Mouse (Mus musculus) testis, adult 2 months (tissue): ENCODE measurements around the gene Slc6a18. TPM values are rescaled to one million over a fixed set of nuclear protein-coding genes. Genes with fewer than 3 reads are reported as not detected.

Experiments used
- H3K27ac ChIP-seq: fragments of 200-500 bp; 2 replicates; pipeline ENCODE4 v1.5.1; 2012; ENCODE audit warnings: low read depth, low read length; ENCODE audit not compliant: control insufficient read depth, insufficient read depth
- H3K27me3 ChIP-seq: fragments of 200-500 bp; 2 replicates; pipeline ENCODE4 v1.6.1; 2012; ENCODE audit warnings: mild to moderate bottlenecking, low read length, moderate library complexity; ENCODE audit not compliant: control insufficient read depth, insufficient read depth
- H3K36me3 ChIP-seq: fragments of 200-500 bp; 2 replicates; pipeline ENCODE4 v1.6.1; 2012; ENCODE audit warnings: mild to moderate bottlenecking, low read length; ENCODE audit not compliant: control insufficient read depth, insufficient read depth
- H3K4me1 ChIP-seq: fragments of 200-500 bp; 2 replicates; pipeline ENCODE4 v1.6.1; 2012; ENCODE audit warnings: low read length; ENCODE audit not compliant: control insufficient read depth, insufficient read depth
- H3K4me3 ChIP-seq: fragments of 200-500 bp; 2 replicates; pipeline ENCODE4 v1.5.1; 2012; ENCODE audit warnings: low read depth, mild to moderate bottlenecking, low read length, moderate library complexity, mixed read lengths; ENCODE audit not compliant: control insufficient read depth
- CTCF ChIP-seq: fragments of 200-500 bp; IDR thresholded peaks from 2 replicates; pipeline ENCODE4 v1.5.1; 2012; ENCODE audit warnings: low read depth, mild to moderate bottlenecking, inconsistent platforms, low read length, moderate library complexity; ENCODE audit not compliant: control insufficient read depth, insufficient read depth, insufficient replicate concordance
- POLR2A ChIP-seq: fragments of 200-500 bp; IDR thresholded peaks from 2 replicates; pipeline ENCODE4 v1.6.1; 2012; ENCODE audit warnings: low read depth, mild to moderate bottlenecking, inconsistent platforms, low read length, moderate library complexity; ENCODE audit not compliant: control insufficient read depth
- polyA plus RNA-seq: library from polyadenylated mRNA; depleted of rRNA; stranded (reverse); fragments of >200 nt; gene quantifications from 2 replicates; pipeline ENCODE4 v1.2.3, GENCODE M21; 2012; rRNA removed

Slc6a18 gene
- polyA plus RNA-seq, 1 experiment = 0.52 TPM

GRCm38 (mm10) chr13:73626745-73627549, 50.9 kb downstream of the Slc6a18 start, which contains the start of gene Tert:
TSS of gene Tert (plus strand) at chr13:73626911.
- H3K4me3 ChIP-seq = peak within 1 kb of the TSS; percentile 71
- no peaks in the 10 kb centered on the region for H3K27me3 ChIP-seq
- H3K4me1 ChIP-seq = peaks cover 6% of the 10 kb centered on the region
- no peaks in the 10 kb centered on the region for H3K36me3 ChIP-seq
- H3K27ac ChIP-seq = no peak within 1 kb of the TSS
- TF ChIP-seq POLR2A (peak; percentile 46; the same call in 1 of the 2 replicates), CTCF (no peak)

GRCm38 (mm10) chr13:73626410-73626744, 51.4 kb downstream of the Slc6a18 start:
- Histone ChIP-seq H3K27ac (no peak overlapping the region), H3K27me3 (no peaks in the 10 kb centered on the region), H3K36me3 (no peaks in the 10 kb centered on the region), H3K4me1 (peaks cover 6% of the 10 kb centered on the region), H3K4me3 (peak overlapping the region; percentile 71; the same call in 1 of the 2 replicates)
- TF ChIP-seq POLR2A (no peak), CTCF (no peak)

DNA sequence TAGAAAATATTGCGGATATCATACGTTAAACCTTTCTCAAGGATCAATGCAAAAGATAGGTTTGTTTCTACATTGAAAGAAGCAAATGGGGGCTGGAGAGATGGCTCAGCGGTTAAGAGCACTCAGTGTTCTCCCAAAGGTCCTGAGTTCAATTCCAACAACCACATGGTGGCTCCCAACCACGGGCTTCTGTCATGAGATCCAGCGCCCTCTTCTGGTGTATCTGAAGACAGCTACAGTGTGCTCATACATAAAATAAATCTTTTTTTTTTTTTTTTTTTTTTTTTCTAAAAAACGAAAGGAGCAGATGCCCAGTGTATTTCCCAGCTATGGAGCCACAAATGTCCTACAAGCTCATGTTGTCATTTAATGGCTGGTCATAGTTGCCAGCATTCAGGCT, 57.2 kb downstream of the Slc6a18 start:
- Histone ChIP-seq H3K27me3 (no peaks in the 10 kb centered on the region), H3K4me1 (no peaks in the 10 kb centered on the region), H3K36me3 (peaks cover 6% of the 10 kb centered on the region; the same call in 1 of the 2 replicates), H3K4me3 (no peak overlapping the region), H3K27ac (no peak overlapping the region)
- no peak for TF ChIP-seq POLR2A
- no peak for TF ChIP-seq CTCF

GRCm38 (mm10) chr13:73618406-73618805, 59.4 kb downstream of the Slc6a18 start:
- Histone ChIP-seq H3K4me1 (no peaks in the 10 kb centered on the region), H3K27me3 (no peaks in the 10 kb centered on the region), H3K36me3 (peaks cover 6% of the 10 kb centered on the region; the same call in 1 of the 2 replicates), H3K27ac (no peak overlapping the region), H3K4me3 (no peak overlapping the region)
- no peak for TF ChIP-seq CTCF
- no peak for TF ChIP-seq POLR2A

Other genes with a start within 250 kb of the Slc6a18 start
- 1.9 and 2.0 TPM in 2 replicates for gene Lpcat1, start 210.8 kb downstream of the Slc6a18 start, polyA plus RNA-seq
- 0.02 TPM in 1 of 2 replicates, not detected in the other for gene Slc6a3, start 141.3 kb downstream of the Slc6a18 start, polyA plus RNA-seq
- gene Clptm1l, start 74.0 kb downstream of the Slc6a18 start, polyA plus RNA-seq = 132 and 138 TPM in 2 replicates
- gene Tert, start 51.1 kb downstream of the Slc6a18 start, polyA plus RNA-seq = 2.9 and 4.1 TPM in 2 replicates
- 0.12 and 0.23 TPM in 2 replicates for gene Slc6a19, start 26.8 kb upstream of the Slc6a18 start, polyA plus RNA-seq
- 16.5 and 21.2 TPM in 2 replicates for gene Slc12a7, start 55.1 kb upstream of the Slc6a18 start, polyA plus RNA-seq
- gene Nkd2, start 169.6 kb upstream of the Slc6a18 start, polyA plus RNA-seq = 3.8 and 4.5 TPM in 2 replicates